Mouse (Mus musculus) stomach, postnatal 0 days (tissue): ENCODE data around the gene Hacl1.

Experiments used
- CTCF ChIP-seq: IDR thresholded peaks from 2 replicates; pipeline ENCODE4 v1.5.1; 2016; ENCODE audit warnings: antibody characterized with exemption, low read depth, mild to moderate bottlenecking, moderate library complexity
- EP300 ChIP-seq: optimal IDR thresholded peaks from 2 replicates; pipeline ENCODE3; 2016; ENCODE audit warnings: antibody characterized with exemption

DNA sequence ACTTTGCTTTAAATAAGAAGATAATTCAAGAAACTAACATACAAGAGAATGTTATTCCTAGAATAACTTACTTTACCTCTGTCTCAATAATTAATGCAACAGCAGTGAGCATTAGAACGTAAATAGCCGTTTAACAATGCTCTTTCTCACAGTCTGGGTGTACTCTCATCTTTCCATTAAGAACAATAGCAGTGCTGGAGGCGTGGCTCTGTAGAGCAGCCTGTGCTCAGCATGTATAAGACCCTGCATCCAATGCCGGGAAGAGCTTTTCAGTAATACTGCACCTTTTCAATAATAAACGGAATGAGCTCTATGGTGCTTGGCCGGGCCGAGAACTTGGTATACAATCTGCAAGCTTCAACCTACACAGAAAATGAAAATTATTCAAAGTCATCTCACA, 10.4 kb downstream of the Hacl1 start:
- no peak for TF ChIP-seq EP300
- TF ChIP-seq CTCF = no peak
